Mouse (Mus musculus): ENCODE results near the gene Llph. TPM values are rescaled to one million over a fixed set of nuclear protein-coding genes. Genes with fewer than 3 reads are reported as not detected.

The Llph gene
- total RNA-seq (2021): 10 to 100 TPM; 14.2 to 15.8 TPM
- long read RNA-seq, experiment 1, transcript Llph-201 (3 exons, 1,664 nt): major isoform, 43 of 53 reads
- long read RNA-seq, experiment 1, transcript Llph-202 (3 exons, 1,463 nt): minor isoform, 9 of 53 reads
- long read RNA-seq, experiment 1, partial matches to known transcripts: 1 of 53 reads
- long read RNA-seq, experiment 1, other reads (novel, unspliced or antisense): 0 of 53 reads
- long read RNA-seq, experiment 2, transcript Llph-202 (3 exons, 1,463 nt): minor isoform, 5 of 21 reads
- long read RNA-seq, experiment 2, transcript Llph-201 (3 exons, 1,664 nt): major isoform, 13 of 21 reads
- long read RNA-seq, experiment 2, partial matches to known transcripts: 2 of 21 reads
- long read RNA-seq, experiment 2, other reads (novel, unspliced or antisense): 1 of 21 reads

- DNase-seq (ENCODE audit: low spot score in 2 of 2): peak; percentile 74 to 84
- intact Hi-C loops (cut with DNase I): no loop called here
Observed at GRCm38 (mm10) chr10:120226871-120227661, at the start of gene Llph. Gene Llph (plus strand): TSS chr10:120227070.

- intact Hi-C loops (cut with DNase I): no loop called here
Observed at GRCm38 (mm10) chr10:120182887-120183286, 44.0 kb upstream of the Llph start.

GRCm38 (mm10) chr10:120183342-120183741 lies 43.5 kb upstream of the Llph start:
- intact Hi-C loops (cut with DNase I): no loop called here
- DNase-seq (ENCODE audit: low spot score in 2 of 2): no peak

More at GRCm38 (mm10) chr10:120182887-120183286, 44.0 kb upstream of the Llph start:
- no peak for DNase-seq (ENCODE audit: low spot score in 2 of 2)

GRCm38 (mm10) chr10:120188513-120188912 lies 38.4 kb upstream of the Llph start:
- intact Hi-C loops (cut with DNase I): no loop called here
- no peak for DNase-seq (ENCODE audit: low spot score in 2 of 2)

- intact Hi-C loops (cut with DNase I): no loop called here
- DNase-seq (ENCODE audit: low spot score in 2 of 2): no peak
Observed at GRCm38 (mm10) chr10:120189276-120189675, 37.6 kb upstream of the Llph start.

GRCm38 (mm10) chr10:120189782-120190181 lies 37.1 kb upstream of the Llph start:
- intact Hi-C loops (cut with DNase I): no loop called here

GRCm38 (mm10) chr10:120191165-120191564 lies 35.7 kb upstream of the Llph start:
- DNase-seq (ENCODE audit: low spot score in 2 of 2): no peak
- intact Hi-C loops (cut with DNase I): no loop called here

More at GRCm38 (mm10) chr10:120189782-120190181, 37.1 kb upstream of the Llph start:
- no peak for DNase-seq (ENCODE audit: low spot score in 2 of 2)

- intact Hi-C loops (cut with DNase I): no loop called here
- no peak for DNase-seq (ENCODE audit: low spot score in 2 of 2)
Observed at GRCm38 (mm10) chr10:120192278-120192677, 34.6 kb upstream of the Llph start.

GRCm38 (mm10) chr10:120193255-120193654 lies 33.6 kb upstream of the Llph start:
- DNase-seq (ENCODE audit: low spot score in 2 of 2): no peak
- intact Hi-C loops (cut with DNase I): no loop called here

GRCm38 (mm10) chr10:120197061-120197835 lies 29.6 kb upstream of the Llph start:
- intact Hi-C loops (cut with DNase I): no loop called here
- DNase-seq (ENCODE audit: low spot score in 2 of 2): peak in 1 of 2 experiments; percentile 18

GRCm38 (mm10) chr10:120201131-120201921 lies 25.5 kb upstream of the Llph start, which contains the start of gene Tmbim4:
Gene Tmbim4 (plus strand): TSS chr10:120201590.
- intact Hi-C loops (cut with DNase I): loop anchor here (5.0 to 10.0 kb wide), 2 partner anchors 67 to 399 kb away; no protein-coding TSS in a partner anchor
- DNase-seq (ENCODE audit: low spot score in 2 of 2): no peak

GRCm38 (mm10) chr10:120201961-120202402 lies 24.9 kb upstream of the Llph start, which contains the start of gene Irak3:
Gene Irak3 (minus strand): TSS chr10:120202130.
- intact Hi-C loops (cut with DNase I): loop anchor here (5.0 to 10.0 kb wide), 2 partner anchors 67 to 400 kb away; no protein-coding TSS in a partner anchor
- peak; percentile 69 to 83 for DNase-seq (ENCODE audit: low spot score in 2 of 2)

- intact Hi-C loops (cut with DNase I): loop anchor here (5.0 to 10.0 kb wide), 2 partner anchors 68 to 400 kb away; no protein-coding TSS in a partner anchor
- no peak for DNase-seq (ENCODE audit: low spot score in 2 of 2)
Observed at GRCm38 (mm10) chr10:120202467-120203250, 24.2 kb upstream of the Llph start.

GRCm38 (mm10) chr10:120204591-120205210 lies 22.2 kb upstream of the Llph start:
- intact Hi-C loops (cut with DNase I): loop anchor here (5.0 to 10.0 kb wide), 2 partner anchors 70 to 402 kb away; no protein-coding TSS in a partner anchor
- no peak for DNase-seq (ENCODE audit: low spot score in 2 of 2)

- intact Hi-C loops (cut with DNase I): loop anchor here (10.0 kb wide), 1 partner anchor 73 kb away; no protein-coding TSS in a partner anchor
- DNase-seq (ENCODE audit: low spot score in 2 of 2): no peak
Observed at GRCm38 (mm10) chr10:120208015-120208414, 18.9 kb upstream of the Llph start.

GRCm38 (mm10) chr10:120208575-120209538 lies 18.0 kb upstream of the Llph start:
- intact Hi-C loops (cut with DNase I): loop anchor here (10.0 kb wide), 1 partner anchor 74 kb away; no protein-coding TSS in a partner anchor

More at GRCm38 (mm10) chr10:120208575-120209538, 18.0 kb upstream of the Llph start:
- peak; percentile 90 for DNase-seq (ENCODE audit: low spot score in 2 of 2)
